Mouse (Mus musculus): ENCODE measurements at regions not wholly inside any gene's neighbourhood (a gene's known extent, or its start where the extent isn't known, plus 50 kb on each side); places are given as distances from the start of the nearest gene placed in this dataset.

DNA sequence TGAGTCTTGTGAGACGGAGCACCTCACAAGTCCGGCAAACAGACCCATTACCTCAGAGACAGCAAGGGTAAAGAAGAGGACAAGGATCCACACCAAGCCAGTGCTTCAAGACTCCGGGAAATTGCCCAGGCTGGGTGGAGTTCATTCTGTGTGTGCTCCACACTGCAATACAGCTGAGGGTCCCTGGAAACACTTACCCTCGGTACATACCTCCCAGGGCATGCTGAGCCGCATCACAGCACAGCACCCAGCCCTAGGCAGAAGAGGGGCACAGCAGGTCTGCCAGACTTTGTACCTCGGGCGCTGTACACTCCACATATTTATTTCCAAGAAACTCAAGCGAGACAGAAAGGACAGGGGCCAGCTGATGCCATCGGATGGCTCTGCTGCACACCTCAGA lies 54.5 kb upstream of the Cmc1 start:
- TF ChIP-seq HCFC1 (IDR thresholded peaks at IDR 0.05; ENCODE audit: borderline replicate concordance, insufficient read depth, low read length) (no peak), ZNF384 (IDR thresholded peaks at IDR 0.05; ENCODE audit: low read depth, low read length) (no peak), MAFK (IDR thresholded peaks at IDR 0.05; ENCODE audit: insufficient read depth, low read depth, low read length) (no peak), CHD2 (IDR thresholded peaks at IDR 0.05; ENCODE audit: low read depth, low read length) (no peak), ZC3H11A (IDR thresholded peaks at IDR 0.05; ENCODE audit: borderline replicate concordance, low read depth, low read length) (no peak)
